Mouse (Mus musculus) brain, embryonic 14.5 days (tissue): ENCODE results near the gene Itga3.

Experiments
- CTCF ChIP-seq: fragments of 200-500 bp; IDR thresholded peaks from 2 replicates; pipeline ENCODE4 v1.5.1; 2012; ENCODE audit warnings: inconsistent platforms, mild to moderate bottlenecking, moderate library complexity, borderline replicate concordance; ENCODE audit not compliant: insufficient read depth, insufficient read length; ENCODE audit errors: extremely low read depth
- POLR2A ChIP-seq: fragments of 200-500 bp; IDR thresholded peaks from 2 replicates; pipeline ENCODE4 v1.6.1; 2012; ENCODE audit warnings: mild to moderate bottlenecking, inconsistent platforms, borderline replicate concordance; ENCODE audit not compliant: poor library complexity, insufficient read depth, insufficient read length, severe bottlenecking; ENCODE audit errors: extremely low read depth

DNA sequence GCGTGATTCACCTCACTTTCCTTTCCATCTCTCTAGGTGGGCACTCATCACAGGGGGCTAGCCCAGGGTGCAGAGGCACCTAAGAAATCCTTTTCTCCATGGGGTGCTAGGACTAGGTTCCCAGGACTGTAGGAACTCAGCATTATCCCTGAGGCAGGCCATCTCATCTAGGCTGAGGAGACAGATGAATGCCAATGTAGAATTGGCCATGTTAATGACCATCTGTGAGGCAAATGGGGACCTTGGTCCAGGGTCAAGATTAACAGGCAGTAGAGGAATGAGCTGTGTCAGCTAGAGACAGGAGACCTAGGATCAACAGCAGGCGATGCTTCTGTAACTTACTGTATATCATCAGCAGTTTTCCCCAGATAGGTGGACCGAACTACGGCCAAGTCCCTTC, 36.8 kb downstream of the Itga3 start:
- TF ChIP-seq CTCF (no peak), POLR2A (no peak)
